Mouse (Mus musculus): ENCODE data around the gene Mitf.

Gene Mitf

GRCm38 (mm10) chr6:97882931-97883330, 76.1 kb downstream of the Mitf start:
- ATAC-seq (ENCODE audit: low TSS enrichment), result peak; percentile 14

- 0 out of 2 replicates have a peak, but pooled peaks have one; percentile 55 for ATAC-seq (ENCODE audit: low TSS enrichment)
Observed at GRCm38 (mm10) chr6:97883496-97883895, 76.6 kb downstream of the Mitf start.

- ATAC-seq (ENCODE audit: low TSS enrichment), result no peak
Observed at GRCm38 (mm10) chr6:97884971-97885370, 78.1 kb downstream of the Mitf start.

GRCm38 (mm10) chr6:97885606-97886005, 78.8 kb downstream of the Mitf start:
- no peak for ATAC-seq (ENCODE audit: low TSS enrichment)

GRCm38 (mm10) chr6:97887893-97888292, 81.0 kb downstream of the Mitf start:
- ATAC-seq (ENCODE audit: low TSS enrichment), result no peak

GRCm38 (mm10) chr6:97888596-97888995, 81.7 kb downstream of the Mitf start:
- ATAC-seq (ENCODE audit: low TSS enrichment), result no peak

- ATAC-seq (ENCODE audit: low TSS enrichment), result no peak
Observed at GRCm38 (mm10) chr6:97893546-97893945, 86.7 kb downstream of the Mitf start.

GRCm38 (mm10) chr6:97897191-97897590, 90.3 kb downstream of the Mitf start:
- ATAC-seq (ENCODE audit: low TSS enrichment), result no peak

- ATAC-seq (ENCODE audit: low TSS enrichment), result no peak
Observed at GRCm38 (mm10) chr6:97898085-97898484, 91.2 kb downstream of the Mitf start.

GRCm38 (mm10) chr6:97901561-97901960, 94.7 kb downstream of the Mitf start:
- ATAC-seq (ENCODE audit: low TSS enrichment), result no peak

- ATAC-seq (ENCODE audit: low TSS enrichment), result no peak
Observed at GRCm38 (mm10) chr6:97902205-97902604, 95.4 kb downstream of the Mitf start.

GRCm38 (mm10) chr6:97914768-97915167, 107.9 kb downstream of the Mitf start:
- ATAC-seq (ENCODE audit: low TSS enrichment), result no peak

- ATAC-seq (ENCODE audit: low TSS enrichment), result no peak
Observed at GRCm38 (mm10) chr6:97916386-97916903, 109.6 kb downstream of the Mitf start.

- no peak for ATAC-seq (ENCODE audit: low TSS enrichment)
Observed at GRCm38 (mm10) chr6:97918051-97918450, 111.2 kb downstream of the Mitf start.

- no peak for ATAC-seq (ENCODE audit: low TSS enrichment)
Observed at GRCm38 (mm10) chr6:97918481-97918880, 111.6 kb downstream of the Mitf start.

- ATAC-seq (ENCODE audit: low TSS enrichment), result no peak
Observed at GRCm38 (mm10) chr6:97919287-97919686, 112.4 kb downstream of the Mitf start.

- no peak for ATAC-seq (ENCODE audit: low TSS enrichment)
Observed at GRCm38 (mm10) chr6:97921591-97921990, 114.7 kb downstream of the Mitf start.

GRCm38 (mm10) chr6:97924221-97924620, 117.4 kb downstream of the Mitf start:
- no peak for ATAC-seq (ENCODE audit: low TSS enrichment)

GRCm38 (mm10) chr6:97929051-97929450, 122.2 kb downstream of the Mitf start:
- ATAC-seq (ENCODE audit: low TSS enrichment), result no peak

GRCm38 (mm10) chr6:97929466-97929865, 122.6 kb downstream of the Mitf start:
- ATAC-seq (ENCODE audit: low TSS enrichment), result no peak

- no peak for ATAC-seq (ENCODE audit: low TSS enrichment)
Observed at GRCm38 (mm10) chr6:97937139-97937538, 130.3 kb downstream of the Mitf start.

GRCm38 (mm10) chr6:97937897-97938614, 131.2 kb downstream of the Mitf start:
- ATAC-seq (ENCODE audit: low TSS enrichment), result no peak

GRCm38 (mm10) chr6:97940916-97941315, 134.1 kb downstream of the Mitf start:
- ATAC-seq (ENCODE audit: low TSS enrichment), result no peak

Data from frontal cortex, adult (tissue).